Mouse (Mus musculus): ENCODE measurements at regions not wholly inside any gene's neighbourhood (a gene's known extent, or its start where the extent isn't known, plus 50 kb on each side); places are given as distances from the start of the nearest gene placed in this dataset.

- no peaks in the 10 kb centered on the region for H3K4me1 ChIP-seq (ENCODE audit: control insufficient read depth, insufficient read depth, low read length)
- H3K27me3 ChIP-seq (ENCODE audit: control insufficient read depth, insufficient read depth, low read length), result no peaks in the 10 kb centered on the region
- H3K9me3 ChIP-seq (ENCODE audit: control insufficient read depth, low read length), result no peaks in the 10 kb centered on the region
- DNase-seq (ENCODE audit: low spot score) (no peak), ATAC-seq (ENCODE audit: insufficient number of reproducible peaks, low FRiP score, low TSS enrichment, low read depth) (no peak)
- no peak overlapping the region for H3K9ac ChIP-seq (ENCODE audit: low read length)
- H3K36me3 ChIP-seq (ENCODE audit: control insufficient read depth, insufficient read depth, low read length), result no peaks in the 10 kb centered on the region
- no peak overlapping the region for H3K4me3 ChIP-seq (ENCODE audit: low read depth, low read length)
- H3K27ac ChIP-seq (replicated peaks; ENCODE audit: low read depth, low read length), result no peak overlapping the region
- H3K4me2 ChIP-seq (ENCODE audit: low read depth, severe bottlenecking), result no peak overlapping the region
- 100% methylated on average over 1 of the region's 1 CpGs for WGBS
Observed at GRCm38 (mm10) chrX:166091011-166091410, 79.2 kb upstream of the Gemin8 start.

GRCm38 (mm10) chrX:166107184-166107716, 63.0 kb upstream of the Gemin8 start:
- no peak overlapping the region for H3K4me3 ChIP-seq (ENCODE audit: low read depth, low read length)
- DNase-seq (ENCODE audit: low spot score) (peak; percentile 32), ATAC-seq (ENCODE audit: insufficient number of reproducible peaks, low FRiP score, low TSS enrichment, low read depth) (peak; percentile 51; the same call in 1 of the 2 replicates)
- H3K27ac ChIP-seq (replicated peaks; ENCODE audit: low read depth, low read length), result no peak overlapping the region
- H3K9me3 ChIP-seq (ENCODE audit: control insufficient read depth, low read length), result no peaks in the 10 kb centered on the region
- WGBS, result 50% methylated on average over 2 of the region's 2 CpGs
- H3K36me3 ChIP-seq (ENCODE audit: control insufficient read depth, insufficient read depth, low read length), result no peaks in the 10 kb centered on the region
- no peaks in the 10 kb centered on the region for H3K4me1 ChIP-seq (ENCODE audit: control insufficient read depth, insufficient read depth, low read length)
- no peak overlapping the region for H3K9ac ChIP-seq (ENCODE audit: low read length)
- no peak overlapping the region for H3K4me2 ChIP-seq (ENCODE audit: low read depth, severe bottlenecking)
- H3K27me3 ChIP-seq (ENCODE audit: control insufficient read depth, insufficient read depth, low read length), result no peaks in the 10 kb centered on the region

Data from limb, embryonic 11.5 days (tissue).